Mouse (Mus musculus): ENCODE results near the gene Cebpb. TPM values are rescaled to one million over a fixed set of nuclear protein-coding genes. Genes with fewer than 3 reads are reported as not detected.
A peak's percentile ranks its signal among the peaks of the same experiment; 100 is the strongest.

The Cebpb gene
- polyA plus RNA-seq, 1 experiment from 2014 or later: 0.88 TPM

- peaks cover 21% of the 10 kb centered on the region for H3K4me1 ChIP-seq (replicated peaks)
- no peaks in the 10 kb centered on the region for H3K9me3 ChIP-seq
- H3K4me2 ChIP-seq: peak within 1 kb of the TSS; percentile 84
- ATAC-seq (ENCODE audit: low FRiP score): 0 out of 2 replicates have a peak, but pooled peaks have one; percentile 18
- H3K4me3 ChIP-seq: peak within 1 kb of the TSS; percentile 62
- H3K27me3 ChIP-seq: peaks cover 82% of the 10 kb centered on the region
- H3K36me3 ChIP-seq: no peaks in the 10 kb centered on the region
- under 1% methylated on average over 99 of the region's 99 CpGs for WGBS
- H3K27ac ChIP-seq: no peak within 1 kb of the TSS
- peak within 1 kb of the TSS; percentile 69 for H3K9ac ChIP-seq
Measured at GRCm38 (mm10) chr2:167689501-167690218, 945 bp downstream of the Cebpb start, which contains the start of gene Tmem189. TSS of gene Tmem189 (minus strand) at chr2:167689822.

- H3K9me3 ChIP-seq: 0 out of 2 replicates have a peak, but pooled peaks cover 6% of the 10 kb centered on the region
- no peak for ATAC-seq (ENCODE audit: low FRiP score)
- no peak overlapping the region; the same call in 1 of the 2 replicates for H3K9ac ChIP-seq
- peak overlapping the region; percentile 62 for H3K4me3 ChIP-seq
- peaks cover 21% of the 10 kb centered on the region for H3K4me1 ChIP-seq (replicated peaks)
- no peaks in the 10 kb centered on the region for H3K36me3 ChIP-seq
- H3K27me3 ChIP-seq: peaks cover 80% of the 10 kb centered on the region
- 61% methylated on average over 15 of the region's 15 CpGs for WGBS
- no peak overlapping the region for H3K27ac ChIP-seq
- H3K4me2 ChIP-seq: peak overlapping the region; percentile 84
Measured at GRCm38 (mm10) chr2:167690219-167690961, 1.7 kb downstream of the Cebpb start.

- H3K27ac ChIP-seq: no peak overlapping the region
- no peaks in the 10 kb centered on the region for H3K36me3 ChIP-seq
- 0 out of 2 replicates have a peak overlapping the region, but pooled peaks have one; percentile 5 for H3K4me3 ChIP-seq
- no peak overlapping the region for H3K4me2 ChIP-seq
- peaks cover 21% of the 10 kb centered on the region for H3K4me1 ChIP-seq (replicated peaks)
- H3K27me3 ChIP-seq: peaks cover 74% of the 10 kb centered on the region
- no peak for ATAC-seq (ENCODE audit: low FRiP score)
- H3K9me3 ChIP-seq: 0 out of 2 replicates have a peak, but pooled peaks cover 8% of the 10 kb centered on the region
- no peak overlapping the region for H3K9ac ChIP-seq
- WGBS: 87% methylated on average over 12 of the region's 12 CpGs
Measured at GRCm38 (mm10) chr2:167690962-167691311, 2.2 kb downstream of the Cebpb start.

GRCm38 (mm10) chr2:167691410-167691809 lies 2.7 kb downstream of the Cebpb start:
- Histone ChIP-seq H3K9me3 (0 out of 2 replicates have a peak, but pooled peaks cover 8% of the 10 kb centered on the region), H3K36me3 (no peaks in the 10 kb centered on the region), H3K4me3 (no peak overlapping the region), H3K4me1 (replicated peaks) (peaks cover 21% of the 10 kb centered on the region), H3K27ac (no peak overlapping the region), H3K9ac (no peak overlapping the region), H3K4me2 (no peak overlapping the region), H3K27me3 (peaks cover 69% of the 10 kb centered on the region)
- WGBS: 91% methylated on average over 6 of the region's 6 CpGs
- ATAC-seq (ENCODE audit: low FRiP score): no peak

- H3K4me3 ChIP-seq: no peak overlapping the region
- no peak for ATAC-seq (ENCODE audit: low FRiP score)
- no peak overlapping the region for H3K9ac ChIP-seq
- 0 out of 2 replicates have a peak, but pooled peaks cover 8% of the 10 kb centered on the region for H3K9me3 ChIP-seq
- no peak overlapping the region for H3K4me2 ChIP-seq
- H3K27ac ChIP-seq: no peak overlapping the region
- H3K4me1 ChIP-seq (replicated peaks): peaks cover 21% of the 10 kb centered on the region
- H3K27me3 ChIP-seq: peaks cover 63% of the 10 kb centered on the region
- H3K36me3 ChIP-seq: no peaks in the 10 kb centered on the region
- 90% methylated on average over 14 of the region's 14 CpGs for WGBS
Measured at GRCm38 (mm10) chr2:167691871-167692661, 3.4 kb downstream of the Cebpb start.

GRCm38 (mm10) chr2:167692831-167693230 lies 4.1 kb downstream of the Cebpb start:
- Histone ChIP-seq H3K27ac (no peak overlapping the region), H3K9ac (no peak overlapping the region), H3K4me3 (no peak overlapping the region), H3K4me1 (replicated peaks) (peaks cover 21% of the 10 kb centered on the region), H3K27me3 (peaks cover 55% of the 10 kb centered on the region), H3K4me2 (no peak overlapping the region), H3K9me3 (0 out of 2 replicates have a peak, but pooled peaks cover 8% of the 10 kb centered on the region), H3K36me3 (no peaks in the 10 kb centered on the region)
- ATAC-seq (ENCODE audit: low FRiP score): no peak
- 64% methylated on average over 3 of the region's 3 CpGs for WGBS

GRCm38 (mm10) chr2:167693540-167693939 lies 4.8 kb downstream of the Cebpb start:
- H3K4me2 ChIP-seq: no peak overlapping the region
- no peak overlapping the region for H3K4me3 ChIP-seq
- H3K9me3 ChIP-seq: 0 out of 2 replicates have a peak, but pooled peaks cover 8% of the 10 kb centered on the region
- H3K27ac ChIP-seq: no peak overlapping the region
- H3K27me3 ChIP-seq: peaks cover 48% of the 10 kb centered on the region
- WGBS: 83% methylated on average over 2 of the region's 2 CpGs
- H3K36me3 ChIP-seq: no peaks in the 10 kb centered on the region
- peaks cover 17% of the 10 kb centered on the region for H3K4me1 ChIP-seq (replicated peaks)
- ATAC-seq (ENCODE audit: low FRiP score): no peak
- no peak overlapping the region for H3K9ac ChIP-seq

GRCm38 (mm10) chr2:167694244-167694643 lies 5.5 kb downstream of the Cebpb start:
- H3K4me2 ChIP-seq: no peak overlapping the region
- H3K4me1 ChIP-seq (replicated peaks): peaks cover 11% of the 10 kb centered on the region
- no peak overlapping the region for H3K9ac ChIP-seq
- ATAC-seq (ENCODE audit: low FRiP score): no peak
- 89% methylated on average over 1 of the region's 1 CpGs for WGBS
- 0 out of 2 replicates have a peak, but pooled peaks cover 8% of the 10 kb centered on the region for H3K9me3 ChIP-seq
- no peak overlapping the region for H3K4me3 ChIP-seq
- peaks cover 41% of the 10 kb centered on the region for H3K27me3 ChIP-seq
- no peaks in the 10 kb centered on the region for H3K36me3 ChIP-seq
- no peak overlapping the region for H3K27ac ChIP-seq

- H3K27ac ChIP-seq: no peak overlapping the region
- WGBS: 96% methylated on average over 7 of the region's 7 CpGs
- peaks cover 4% of the 10 kb centered on the region for H3K4me1 ChIP-seq (replicated peaks)
Measured at GRCm38 (mm10) chr2:167694963-167695362, 6.2 kb downstream of the Cebpb start.

GRCm38 (mm10) chr2:167695491-167695890 lies 6.8 kb downstream of the Cebpb start:
- Histone ChIP-seq H3K9ac (no peak overlapping the region), H3K4me1 (replicated peaks) (peaks cover under 1% of the 10 kb centered on the region; the same call in 1 of the 2 replicates), H3K9me3 (0 out of 2 replicates have a peak, but pooled peaks cover 8% of the 10 kb centered on the region), H3K4me2 (no peak overlapping the region), H3K27ac (no peak overlapping the region), H3K4me3 (no peak overlapping the region), H3K36me3 (no peaks in the 10 kb centered on the region), H3K27me3 (peaks cover 30% of the 10 kb centered on the region)
- ATAC-seq (ENCODE audit: low FRiP score): no peak
- 49% methylated on average over 14 of the region's 14 CpGs for WGBS

More at GRCm38 (mm10) chr2:167694963-167695362, 6.2 kb downstream of the Cebpb start:
- H3K4me3 ChIP-seq: no peak overlapping the region
- no peak overlapping the region for H3K9ac ChIP-seq
- H3K9me3 ChIP-seq: 0 out of 2 replicates have a peak, but pooled peaks cover 8% of the 10 kb centered on the region
- H3K4me2 ChIP-seq: no peak overlapping the region
- peaks cover 34% of the 10 kb centered on the region for H3K27me3 ChIP-seq
- H3K36me3 ChIP-seq: no peaks in the 10 kb centered on the region
- ATAC-seq (ENCODE audit: low FRiP score): no peak

GRCm38 (mm10) chr2:167696143-167696542 lies 7.4 kb downstream of the Cebpb start:
- no peaks in the 10 kb centered on the region for H3K4me1 ChIP-seq (replicated peaks)
- H3K9ac ChIP-seq: no peak overlapping the region
- no peaks in the 10 kb centered on the region for H3K36me3 ChIP-seq
- no peak for ATAC-seq (ENCODE audit: low FRiP score)
- H3K9me3 ChIP-seq: 0 out of 2 replicates have a peak, but pooled peaks cover 8% of the 10 kb centered on the region
- H3K4me2 ChIP-seq: no peak overlapping the region
- H3K27ac ChIP-seq: no peak overlapping the region
- H3K4me3 ChIP-seq: no peak overlapping the region
- WGBS: 83% methylated on average over 7 of the region's 7 CpGs
- peaks cover 24% of the 10 kb centered on the region for H3K27me3 ChIP-seq

Data from hindbrain, embryonic 13.5 days (tissue).